ENCODE assay signal across 8 mouse cellular contexts in the genomic region with DNA sequence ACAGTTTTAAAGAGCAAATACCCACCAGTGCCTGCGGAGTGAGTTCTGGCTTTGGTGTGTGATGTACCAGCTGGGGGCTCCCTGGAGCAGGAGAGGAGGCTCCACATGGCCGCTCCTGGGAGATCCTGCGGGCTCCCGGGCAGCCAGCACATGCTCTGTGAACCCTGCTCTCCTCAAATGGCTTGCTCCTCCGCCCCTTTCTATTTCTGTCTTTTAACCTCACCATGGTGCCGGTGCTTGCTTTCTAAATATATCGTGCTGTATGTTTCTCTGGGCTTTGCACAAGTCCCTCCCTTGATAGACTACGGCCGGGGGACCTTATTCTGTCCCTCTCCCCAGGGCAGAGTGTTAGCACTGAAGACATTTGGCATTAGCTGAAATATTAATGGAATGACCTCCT. TPM values are rescaled to one million over a fixed set of nuclear protein-coding genes. Genes with fewer than 3 reads are reported as not detected.
DNase-seq lines count a peak whose midpoint lies in the region; ATAC-seq and TF ChIP-seq lines count a peak whose summit lies in the region.

No protein-coding gene starts in this region.

- TF ChIP-seq POLR2A in lung, adult 2 months (IDR thresholded peaks at IDR 0.05; ENCODE audit: borderline replicate concordance, extremely low read depth, low read depth, low read length): no peak
- TF ChIP-seq POLR2A in myocyte (IDR thresholded peaks at IDR 0.05; ENCODE audit: insufficient read length, low read depth): no peak

- H3K4me2 ChIP-seq in lung, embryonic 14.5 days: no peak overlapping the region
- H3K4me2 ChIP-seq in myocyte (ENCODE audit: low read depth): peak overlapping the region; percentile 51
- H3K4me2 ChIP-seq in forebrain, embryonic 13.5 days: no peak overlapping the region

- 35% methylated on average over 9 of the region's 9 CpGs for WGBS in lung, embryonic 14.5 days
- WGBS in lung, adult 2 months: 27% methylated on average over 9 of the region's 9 CpGs
- WGBS in forebrain, embryonic 13.5 days: 50% methylated on average over 9 of the region's 9 CpGs

- peak; percentile 32 for DNase-seq in lung, embryonic 14.5 days
- DNase-seq in lung, adult 2 months: no peak
- DNase-seq in cerebellum, adult 9-11 months: peak; percentile 85
- DNase-seq in heart, postnatal 10 days: peak; percentile 75 to 83
- no peak for DNase-seq in ovary, postnatal 10 days (ENCODE audit: low spot score)
- no peak for DNase-seq in B cell, adult 2 months

- H3K79me2 ChIP-seq in myocyte (ENCODE audit: control insufficient read depth, insufficient read depth): no peaks in the 10 kb centered on the region

- no peak overlapping the region for H3K27ac ChIP-seq in lung, embryonic 14.5 days (ENCODE audit: low read depth)
- H3K27ac ChIP-seq in forebrain, embryonic 13.5 days: no peak overlapping the region

- TF ChIP-seq CTCF in lung, embryonic 14.5 days (IDR thresholded peaks at IDR 0.05; ENCODE audit: low read depth): 0 out of 2 replicates have a peak, but pooled peaks have one; percentile 12
- TF ChIP-seq CTCF in lung, adult 2 months (IDR thresholded peaks at IDR 0.05; ENCODE audit: insufficient read depth, low read length): no peak

- H3ac ChIP-seq in myocyte (ENCODE audit: control insufficient read depth, insufficient read length): no peak overlapping the region

- no peaks in the 10 kb centered on the region for H3K4me1 ChIP-seq in lung, embryonic 14.5 days (ENCODE audit: insufficient read depth)
- H3K4me1 ChIP-seq in lung, adult 2 months (ENCODE audit: control insufficient read depth, insufficient read depth, low read length): no peaks in the 10 kb centered on the region
- no peaks in the 10 kb centered on the region for H3K4me1 ChIP-seq in forebrain, embryonic 13.5 days

- no peaks in the 10 kb centered on the region for H3K9me3 ChIP-seq in lung, embryonic 14.5 days (ENCODE audit: low read depth, low read length)
- H3K9me3 ChIP-seq in forebrain, embryonic 13.5 days (replicated peaks): peaks cover 3% of the 10 kb centered on the region; the same call in 1 of the 2 replicates

- no peak overlapping the region for H3K9ac ChIP-seq in lung, embryonic 14.5 days
- H3K9ac ChIP-seq in forebrain, embryonic 13.5 days: no peak overlapping the region

- intact Hi-C loops in heart, postnatal 10 days (cut with DNase I): no loop called here

- H3K4me3 ChIP-seq in lung, embryonic 14.5 days (ENCODE audit: low read depth, low read length): no peak overlapping the region
- H3K4me3 ChIP-seq in lung, adult 2 months (replicated peaks; ENCODE audit: extremely low read depth, low read depth, low read length): no peak overlapping the region
- H3K4me3 ChIP-seq in myocyte: no peak overlapping the region
- no peak overlapping the region for H3K4me3 ChIP-seq in forebrain, embryonic 13.5 days

- no peak for ATAC-seq in lung, embryonic 14.5 days (ENCODE audit: insufficient read depth)
- no peak for ATAC-seq in forebrain, embryonic 13.5 days

- H3K36me3 ChIP-seq in lung, embryonic 14.5 days (ENCODE audit: insufficient read depth): no peaks in the 10 kb centered on the region
- H3K36me3 ChIP-seq in myocyte (ENCODE audit: control insufficient read depth, insufficient read depth): no peaks in the 10 kb centered on the region
- H3K36me3 ChIP-seq in forebrain, embryonic 13.5 days (ENCODE audit: poor library complexity, severe bottlenecking): peaks cover 88% of the 10 kb centered on the region

- no peaks in the 10 kb centered on the region for H3K27me3 ChIP-seq in lung, embryonic 14.5 days (ENCODE audit: insufficient read depth, low read length)
- H3K27me3 ChIP-seq in myocyte (ENCODE audit: control insufficient read depth, insufficient read depth, insufficient read length): no peaks in the 10 kb centered on the region
- H3K27me3 ChIP-seq in forebrain, embryonic 13.5 days: no peaks in the 10 kb centered on the region

TF ChIP-seq in myocyte, 11 proteins besides CTCF, POLR2A, EP300 and RAD21:
- TF ChIP-seq TCF12 (IDR thresholded peaks at IDR 0.05; ENCODE audit: insufficient read depth, poor library complexity, severe bottlenecking) (no peak), MYOG (IDR thresholded peaks at IDR 0.05; ENCODE audit: control insufficient read depth in 1 of 3, insufficient read depth in 1 of 3, insufficient read length in 2 of 3, low read depth in 2 of 3) (peak in 1 of 3 experiments; percentile 41), MYOD1 (IDR thresholded peaks at IDR 0.05; ENCODE audit: control insufficient read depth in 1 of 3, insufficient read length in 2 of 3, low read depth in 2 of 3) (no peak)

RNA-seq across cellular contexts. Expression of a gene that starts 15.5 kb away (rescaled TPM):
- 29.5 and 34.7 TPM in 2 replicates for polyA plus RNA-seq in lung, embryonic 14.5 days (2014; fragmentation: Nextera tagmentation; extraction: Ambion mirVana)
- 80.0 and 90.8 TPM in 2 replicates for polyA plus RNA-seq in lung, adult 2 months (2012; rRNA removed)
- 10 to 100 TPM; 18.7 to 21.0 TPM for total RNA-seq in heart, postnatal 10 days (2021)
- 23.6 TPM for polyA plus RNA-seq in myocyte (2012; fragmentation: generic; extraction: Trizol)
- 32.0 and 32.3 TPM in 2 replicates for polyA plus RNA-seq in forebrain, embryonic 13.5 days (2015; fragmentation: Nextera tagmentation; extraction: Ambion mirVana)

RNA-seq across cellular contexts. Expression of a gene that starts 17.6 kb away (rescaled TPM):
- 52.0 and 56.7 TPM in 2 replicates for polyA plus RNA-seq in lung, embryonic 14.5 days (2014; fragmentation: Nextera tagmentation; extraction: Ambion mirVana)
- 35.8 and 51.4 TPM in 2 replicates for polyA plus RNA-seq in lung, adult 2 months (2012; rRNA removed)
- total RNA-seq in heart, postnatal 10 days (2021): 10 to 100 TPM; 49.9 to 54.8 TPM
- 3.4 TPM for polyA plus RNA-seq in myocyte (2012; fragmentation: generic; extraction: Trizol)
- polyA plus RNA-seq in forebrain, embryonic 13.5 days (2015; fragmentation: Nextera tagmentation; extraction: Ambion mirVana): 355 and 357 TPM in 2 replicates

RNA-seq across cellular contexts. Expression of a gene that starts 41.3 kb away (rescaled TPM):
- polyA plus RNA-seq in lung, embryonic 14.5 days (2014; fragmentation: Nextera tagmentation; extraction: Ambion mirVana): 153 and 164 TPM in 2 replicates
- polyA plus RNA-seq in lung, adult 2 months (2012; rRNA removed): 11.1 and 12.6 TPM in 2 replicates
- 10 to 100 TPM; 36.7 to 48.8 TPM for total RNA-seq in heart, postnatal 10 days (2021)
- polyA plus RNA-seq in myocyte (2012; fragmentation: generic; extraction: Trizol): 42.1 TPM
- polyA plus RNA-seq in forebrain, embryonic 13.5 days (2015; fragmentation: Nextera tagmentation; extraction: Ambion mirVana): 133 and 157 TPM in 2 replicates

RNA-seq across cellular contexts. Expression of a gene that starts 44.8 kb away (rescaled TPM):
- 49.4 and 53.6 TPM in 2 replicates for polyA plus RNA-seq in lung, embryonic 14.5 days (2014; fragmentation: Nextera tagmentation; extraction: Ambion mirVana)
- 176 and 184 TPM in 2 replicates for polyA plus RNA-seq in lung, adult 2 months (2012; rRNA removed)
- total RNA-seq in heart, postnatal 10 days (2021): 10 to 100 TPM; 31.8 to 34.3 TPM
- 27.3 TPM for polyA plus RNA-seq in myocyte (2012; fragmentation: generic; extraction: Trizol)
- 45.4 and 53.9 TPM in 2 replicates for polyA plus RNA-seq in forebrain, embryonic 13.5 days (2015; fragmentation: Nextera tagmentation; extraction: Ambion mirVana)

Comparison
In these comparisons a context has a peak if more than half of its experiments do, and no peak if none do; other contexts are left out.
1. DNase-seq: peak in lung, embryonic 14.5 days (single experiment), cerebellum, adult 9-11 months (single experiment) and heart, postnatal 10 days (2 of 2); none in lung, adult 2 months (single experiment), ovary, postnatal 10 days (single experiment) and B cell, adult 2 months (0 of 2).